Mouse (Mus musculus): ENCODE measurements around the gene Sgcg.

GRCm38 (mm10) chr14:61290664-61291063 is 32.4 kb upstream of the Sgcg start:
- no peak for TF ChIP-seq CTCF (IDR thresholded peaks at IDR 0.05; ENCODE audit: borderline replicate concordance, extremely low read depth, insufficient read depth, insufficient read length)
- TF ChIP-seq POLR2A (IDR thresholded peaks at IDR 0.05; ENCODE audit: borderline replicate concordance, extremely low read depth, insufficient read depth, insufficient read length, poor library complexity, severe bottlenecking) = no peak

All from brain, embryonic 14.5 days (tissue).